Mouse (Mus musculus) granulocyte monocyte progenitor cell, adult 5-6 weeks (primary cell): ENCODE measurements around the gene Vipr2. TPM values are rescaled to one million over a fixed set of nuclear protein-coding genes. Genes with fewer than 3 reads are reported as not detected.

Experiments
- ATAC-seq: replicated peaks from 2 replicates; pipeline ENCODE4 v1.8.0; 2016; ENCODE audit warnings: mild to moderate bottlenecking, moderate TSS enrichment, inconsistent platforms; ENCODE audit not compliant: poor library complexity, severe bottlenecking
- total RNA-seq, 2 experiments: library from RNA; stranded (forward) in 1 of 2; stranded (reverse) in 1 of 2; fragments of 200-712, 200-1000 nt in 1 of 2; fragments of >200 nt in 1 of 2; fragmentation: Nextera tagmentation in 1 of 2; gene quantifications; 2 replicates each; pipeline ENCODE4 v1.2.3; 2014 to 2017

Gene Vipr2
- total RNA-seq, 2 experiments from 2014 or later, result 1.1 TPM; not detected in 1

DNA sequence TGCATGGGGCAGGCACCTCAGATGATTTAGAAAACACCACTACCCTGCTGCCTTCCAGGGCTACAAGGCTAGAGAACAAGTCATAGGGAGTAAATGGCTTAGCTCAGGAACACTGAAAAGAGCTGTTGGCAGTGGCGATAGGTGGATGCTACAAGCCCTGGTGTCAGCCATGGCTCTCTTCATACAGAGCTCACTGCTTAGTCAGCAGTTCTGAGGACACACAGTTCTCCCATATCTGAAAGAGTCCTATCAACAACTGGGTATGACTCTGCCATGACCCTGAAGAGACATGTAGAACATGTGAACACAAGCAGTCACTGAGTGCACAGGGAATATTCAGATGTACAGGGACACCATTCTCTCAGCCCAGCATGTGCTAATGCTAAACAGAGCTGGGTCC is 68.2 kb downstream of the Vipr2 start:
- 0 out of 2 replicates have a peak, but pooled peaks have one; percentile 1 for ATAC-seq

DNA sequence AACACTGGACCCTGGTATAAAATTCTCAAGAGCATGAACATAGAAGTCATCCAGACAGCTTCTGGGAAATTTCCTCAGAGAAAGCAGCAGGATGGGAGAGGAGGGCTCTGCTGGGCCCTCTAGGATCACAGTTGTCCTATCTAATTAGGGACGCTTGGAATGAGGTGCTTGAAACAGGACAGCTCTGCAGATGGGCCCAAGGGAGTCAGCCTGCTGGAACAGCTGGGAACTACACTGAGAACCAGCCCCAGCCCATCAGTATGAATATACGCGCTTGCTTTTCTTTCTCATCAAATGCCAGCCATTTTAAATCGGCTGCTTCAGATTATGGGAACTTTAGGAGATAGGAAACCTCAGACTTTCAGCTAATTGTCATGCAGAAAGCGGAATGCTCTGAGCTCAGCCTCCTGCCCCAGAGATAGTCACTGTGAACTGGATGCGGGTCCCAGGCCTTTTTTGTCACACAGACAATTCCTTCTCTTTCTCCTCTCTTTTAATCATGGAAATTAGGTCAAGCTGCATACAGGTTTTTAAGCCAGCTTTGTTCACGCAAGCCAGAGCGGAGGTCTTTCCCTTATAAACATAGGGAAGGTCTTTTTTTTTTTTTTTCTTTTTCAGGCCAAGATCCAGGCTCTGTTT is 69.6 kb downstream of the Vipr2 start:
- no peak for ATAC-seq

DNA sequence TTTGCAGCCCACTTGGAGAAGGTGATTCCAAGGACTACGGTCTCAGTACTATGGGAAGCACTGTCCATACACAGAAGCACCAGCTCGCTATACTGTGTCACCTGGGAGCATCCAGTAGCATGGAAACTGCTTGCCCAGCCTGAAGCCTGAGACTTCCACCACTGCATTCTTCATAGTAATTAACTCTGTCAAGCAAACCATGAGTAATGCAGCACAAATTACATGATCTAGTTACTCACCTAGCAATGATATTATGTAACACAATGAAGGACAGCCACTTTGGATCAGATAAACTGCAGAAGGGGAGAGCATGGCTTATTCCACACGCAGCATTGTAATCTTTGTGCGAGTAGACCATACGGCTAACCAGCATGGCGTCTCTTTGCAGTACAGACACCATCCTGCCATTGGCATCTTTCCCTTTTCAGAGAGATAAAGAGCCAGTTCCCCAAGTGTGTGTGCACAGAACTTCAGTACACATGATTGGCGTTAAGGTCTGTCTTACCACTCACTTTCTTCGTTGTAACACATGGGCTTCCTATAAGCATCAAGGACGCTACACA is 75.4 kb downstream of the Vipr2 start:
- ATAC-seq, result no peak

DNA sequence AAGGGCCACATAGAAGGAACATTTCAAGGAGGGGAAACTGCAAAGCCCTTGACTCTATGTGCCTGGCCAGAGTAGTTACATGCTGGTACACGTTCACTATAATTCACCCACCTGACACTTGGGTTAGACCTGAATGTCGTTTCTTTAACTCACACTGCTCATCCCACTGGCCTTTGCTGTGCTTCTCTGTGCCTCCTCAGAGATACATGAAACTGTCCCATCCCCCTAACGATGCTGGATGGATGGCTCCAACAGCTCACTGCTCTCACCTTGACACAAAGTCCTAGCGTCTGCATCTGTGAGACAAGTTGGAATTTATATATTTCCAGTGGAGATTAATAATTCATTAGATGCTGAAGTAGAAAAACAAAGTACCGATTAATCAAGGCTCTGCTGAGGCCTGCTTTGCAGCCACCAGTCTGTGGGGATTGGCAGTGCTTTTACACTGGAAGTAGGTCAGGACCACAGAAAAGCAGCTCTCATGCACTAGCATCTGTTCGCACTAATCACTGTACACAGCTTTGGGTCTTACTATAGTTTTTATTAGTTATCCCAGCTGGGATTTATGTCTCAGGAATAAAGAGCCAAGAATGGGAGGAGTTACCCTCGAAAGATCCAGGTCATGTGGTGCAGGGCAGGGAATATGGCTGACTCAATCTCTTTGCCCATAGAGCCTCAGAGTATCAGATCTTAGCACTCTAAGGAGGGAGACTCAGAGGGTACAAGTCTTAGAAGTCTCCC is 79.4 kb downstream of the Vipr2 start:
- no peak for ATAC-seq

DNA sequence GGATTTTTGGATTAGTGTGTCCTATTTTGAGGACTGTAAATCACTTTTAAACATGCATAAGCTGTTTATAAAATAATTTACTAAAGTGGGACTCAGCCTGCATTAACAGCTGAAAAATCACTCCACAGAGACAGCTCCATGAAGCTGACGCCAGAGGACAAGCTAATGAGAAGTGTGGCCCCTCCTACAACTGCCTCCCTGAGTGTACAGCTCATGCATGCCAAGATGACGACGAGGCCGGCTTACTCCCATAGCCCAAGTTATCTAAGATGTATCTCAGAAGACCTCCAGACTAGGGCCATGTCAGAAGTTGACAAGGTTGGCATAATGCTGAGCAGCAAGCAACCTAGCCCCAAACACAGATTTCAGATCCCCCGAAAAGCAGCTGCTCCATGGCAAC is 81.7 kb downstream of the Vipr2 start:
- ATAC-seq, result no peak

DNA sequence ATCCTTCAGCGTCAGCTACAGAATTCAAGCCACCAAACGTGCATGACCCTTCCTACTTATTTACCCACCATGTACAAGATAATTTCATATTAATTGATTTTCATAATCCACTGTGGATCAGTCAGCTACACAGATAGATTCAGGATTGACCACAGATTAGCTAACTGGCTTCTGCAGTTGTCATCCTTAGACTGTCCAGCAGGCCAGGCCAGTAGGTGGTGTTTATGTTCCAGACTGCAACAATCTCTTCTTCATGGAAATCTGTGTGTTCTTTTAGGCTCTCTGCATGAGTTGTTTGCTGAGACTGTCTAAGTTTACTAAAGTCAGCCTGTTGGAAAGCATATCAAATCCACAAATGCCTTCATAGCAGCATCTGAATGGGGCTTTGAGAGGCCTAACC is 82.2 kb downstream of the Vipr2 start:
- ATAC-seq, result no peak

DNA sequence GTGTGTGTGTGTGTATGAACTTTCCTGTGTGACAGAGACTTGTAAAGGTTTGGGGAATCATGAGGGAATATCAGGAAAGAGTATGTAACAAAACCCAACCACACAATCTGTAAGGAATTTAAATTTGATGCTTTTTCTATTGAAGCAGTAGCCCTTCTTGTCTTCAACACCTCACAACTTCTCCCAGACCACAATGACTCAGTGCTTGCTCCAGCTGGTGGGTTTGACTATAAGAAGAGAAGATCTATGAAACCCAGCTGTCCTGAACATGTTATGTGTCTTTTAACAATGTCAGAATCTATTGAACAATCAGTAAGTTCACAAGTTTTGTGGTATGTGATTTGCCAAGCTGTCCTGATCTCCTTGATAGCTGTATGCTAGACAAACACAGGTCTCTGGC is 87.8 kb downstream of the Vipr2 start:
- no peak for ATAC-seq

DNA sequence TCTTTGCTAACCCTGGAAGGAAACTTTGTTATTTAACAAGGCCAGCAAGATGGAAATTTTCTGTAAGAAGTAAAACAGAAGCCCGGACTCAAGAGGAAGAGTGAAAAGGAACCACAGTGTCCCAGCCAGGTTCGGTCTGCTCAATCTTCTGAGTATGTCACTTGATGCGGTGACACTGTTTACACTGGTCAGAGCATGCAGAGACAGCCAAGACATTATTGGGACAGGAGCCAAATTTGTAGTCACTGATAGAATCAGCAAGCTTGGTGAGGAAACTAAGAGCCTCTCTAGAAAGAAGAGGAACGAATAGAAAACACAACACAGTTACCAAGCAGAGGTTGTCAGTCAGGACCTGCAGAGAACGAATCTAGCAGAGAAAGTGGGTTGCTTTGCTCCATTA is 92.1 kb downstream of the Vipr2 start:
- peak; percentile 25; the same call in 1 of the 2 replicates for ATAC-seq

GRCm38 (mm10) chr12:116176930-116177329 is 99.4 kb downstream of the Vipr2 start:
- peak; percentile 91 for ATAC-seq

DNA sequence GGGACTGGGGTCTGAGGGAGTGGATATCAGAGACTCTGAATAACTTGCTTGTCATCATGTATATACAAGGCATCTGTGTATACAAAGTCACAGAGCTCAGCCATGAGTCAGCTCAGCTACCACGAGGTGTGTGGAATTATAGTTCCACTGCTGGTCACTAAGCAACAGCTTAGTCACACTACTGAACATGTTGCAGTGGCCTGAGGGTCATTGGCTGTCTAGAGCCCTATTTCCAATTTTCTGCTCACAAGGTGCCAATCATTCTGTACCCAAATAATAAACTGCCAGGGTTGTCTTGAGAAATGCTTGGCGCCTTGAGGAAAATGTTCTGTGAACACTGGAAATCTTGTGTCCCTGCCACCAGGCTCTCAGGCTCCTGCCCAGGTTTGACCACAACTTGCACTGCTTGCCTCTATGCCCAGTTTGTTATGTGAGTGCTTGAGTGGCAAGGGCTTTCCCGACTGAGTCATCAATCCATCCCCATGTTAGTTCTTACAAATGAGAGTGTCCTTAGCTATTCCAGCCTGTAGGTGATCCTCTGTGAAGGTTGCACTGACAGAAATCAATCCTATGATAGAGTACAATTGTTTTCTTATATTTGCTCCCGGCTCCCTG is 104.0 kb downstream of the Vipr2 start:
- ATAC-seq, result no peak

GRCm38 (mm10) chr12:116182376-116182775 is 104.8 kb downstream of the Vipr2 start:
- no peak for ATAC-seq

GRCm38 (mm10) chr12:116183212-116183935 is 105.8 kb downstream of the Vipr2 start:
- no peak for ATAC-seq

- no peak for ATAC-seq
Measured at GRCm38 (mm10) chr12:116193952-116194351, 116.4 kb downstream of the Vipr2 start.

DNA sequence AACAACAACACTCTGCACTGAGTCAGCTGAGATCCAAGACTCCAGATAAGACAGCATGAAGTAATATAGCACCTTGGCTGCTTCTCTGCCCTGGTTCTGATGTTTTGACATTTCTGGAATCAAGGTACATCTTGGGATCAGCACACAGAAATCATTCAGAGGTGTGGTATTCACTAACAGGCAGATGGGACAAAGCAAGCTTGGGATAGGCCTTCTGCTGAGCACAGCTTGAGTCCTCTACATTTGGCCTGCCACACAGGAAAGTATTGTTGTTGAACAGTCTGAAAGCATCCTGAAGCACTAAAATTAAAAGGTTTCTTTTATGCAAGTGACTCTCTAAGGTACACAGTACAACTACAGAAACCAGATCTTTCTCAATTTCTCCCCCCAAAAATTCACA is 117.1 kb downstream of the Vipr2 start:
- ATAC-seq, result no peak

Other genes starting within 250 kb of the Vipr2 start
- gene Zfp386, start 30.0 kb upstream of the Vipr2 start, total RNA-seq (2014; fragmentation: Nextera tagmentation), result 43.7 and 51.2 TPM in 2 replicates
- gene Zfp386, start 30.0 kb upstream of the Vipr2 start, total RNA-seq (2017), result 38.3 and 48.6 TPM in 2 replicates
- 5.0 and 6.9 TPM in 2 replicates for gene Wdr60, start 185.3 kb downstream of the Vipr2 start, total RNA-seq (2014; fragmentation: Nextera tagmentation)
- 5.8 and 7.0 TPM in 2 replicates for gene Wdr60, start 185.3 kb downstream of the Vipr2 start, total RNA-seq (2017)
- not detected in 2 replicates for gene Gm11027, start 197.7 kb downstream of the Vipr2 start, total RNA-seq (2014; fragmentation: Nextera tagmentation)
- gene Gm11027, start 197.7 kb downstream of the Vipr2 start, total RNA-seq (2017), result not detected in 2 replicates
- 29.1 and 32.8 TPM in 2 replicates for gene Esyt2, start 203.5 kb downstream of the Vipr2 start, total RNA-seq (2014; fragmentation: Nextera tagmentation)
- gene Esyt2, start 203.5 kb downstream of the Vipr2 start, total RNA-seq (2017), result 32.0 and 41.6 TPM in 2 replicates